Mouse (Mus musculus) midbrain, embryonic 10.5 days (tissue): ENCODE data around the gene Ubr2. TPM values are rescaled to one million over a fixed set of nuclear protein-coding genes. Genes with fewer than 3 reads are reported as not detected.

ENCODE experiments used
- DNase-seq: peaks from one replicate; pipeline ENCODE4 v3.0.0-alpha.2; 2017; ENCODE audit warnings: low spot score
- H3K27ac ChIP-seq: fragments of 300-500 bp; sonication (generic); replicated peaks from 2 replicates; pipeline ENCODE4 v1.5.1; 2016; ENCODE audit warnings: mild to moderate bottlenecking
- H3K27me3 ChIP-seq: fragments of 300-500 bp; sonication (generic); 2 replicates; pipeline ENCODE4 v1.6.1; 2016; ENCODE audit warnings: low read depth, mild to moderate bottlenecking; ENCODE audit not compliant: poor library complexity, severe bottlenecking
- H3K36me3 ChIP-seq: fragments of 300-500 bp; sonication (generic); 2 replicates; pipeline ENCODE4 v1.6.1; 2016; ENCODE audit warnings: mild to moderate bottlenecking, moderate library complexity
- H3K4me1 ChIP-seq: fragments of 300-500 bp; sonication (generic); 2 replicates; pipeline ENCODE4 v1.6.1; 2016
- H3K4me3 ChIP-seq: fragments of 300-500 bp; sonication (generic); 2 replicates; pipeline ENCODE4 v1.5.1; 2016; ENCODE audit warnings: mild to moderate bottlenecking, moderate library complexity
- H3K9me3 ChIP-seq: fragments of 300-500 bp; sonication (generic); replicated peaks from 2 replicates; pipeline ENCODE4 v1.6.1; 2016; ENCODE audit warnings: mild to moderate bottlenecking
- WGBS: fragments of 180-500 bp; shearing (Covaris S2); methylation state at CpG from one replicate; pipeline ENCODE4 v1.1.7; 2016; 5-methylcytosine and 5-hydroxymethylcytosine counted together
- polyA plus RNA-seq: library from polyadenylated mRNA; unstranded; fragments of >200 nt; fragmentation: Nextera tagmentation; extraction: Ambion mirVana; gene quantifications from 2 replicates; pipeline ENCODE4 v1.2.1, GENCODE M21; 2016

The Ubr2 gene
- polyA plus RNA-seq, 1 experiment from 2014 or later, result 15.5 TPM

GRCm38 (mm10) chr17:46903876-46904490 lies 106.4 kb downstream of the Ubr2 start:
- H3K4me3 ChIP-seq, result no peak overlapping the region

GRCm38 (mm10) chr17:46900941-46901340 lies 109.4 kb downstream of the Ubr2 start:
- peaks cover 8% of the 10 kb centered on the region for H3K4me1 ChIP-seq
- H3K27ac ChIP-seq, result no peak overlapping the region
- no peaks in the 10 kb centered on the region for H3K9me3 ChIP-seq
- no peak for DNase-seq
- H3K27me3 ChIP-seq, result no peaks in the 10 kb centered on the region
- no peak overlapping the region for H3K4me3 ChIP-seq
- WGBS, result 65% methylated on average over 2 of the region's 2 CpGs
- no peaks in the 10 kb centered on the region for H3K36me3 ChIP-seq

More at GRCm38 (mm10) chr17:46903876-46904490, 106.4 kb downstream of the Ubr2 start:
- Histone ChIP-seq H3K9me3 (no peaks in the 10 kb centered on the region), H3K36me3 (no peaks in the 10 kb centered on the region), H3K4me1 (peaks cover 4% of the 10 kb centered on the region), H3K27ac (0 out of 2 replicates have a peak overlapping the region, but pooled peaks have one; percentile 46), H3K27me3 (no peaks in the 10 kb centered on the region)
- peak; percentile 83 for DNase-seq
- WGBS, result 25% methylated on average over 19 of the region's 19 CpGs

- Histone ChIP-seq H3K27ac (no peak overlapping the region), H3K9me3 (no peaks in the 10 kb centered on the region), H3K27me3 (no peaks in the 10 kb centered on the region), H3K4me3 (no peak overlapping the region), H3K36me3 (peaks cover 18% of the 10 kb centered on the region), H3K4me1 (peaks cover 17% of the 10 kb centered on the region)
- DNase-seq, result no peak
- 52% methylated on average over 13 of the region's 13 CpGs for WGBS
These were observed 113.0 kb downstream of the Ubr2 start for GRCm38 (mm10) chr17:46897221-46897950.

GRCm38 (mm10) chr17:46895426-46895825 lies 114.9 kb downstream of the Ubr2 start:
- Histone ChIP-seq H3K36me3 (peaks cover 22% of the 10 kb centered on the region), H3K27ac (no peak overlapping the region), H3K4me3 (no peak overlapping the region), H3K4me1 (peaks cover 31% of the 10 kb centered on the region), H3K9me3 (no peaks in the 10 kb centered on the region), H3K27me3 (no peaks in the 10 kb centered on the region)
- 96% methylated on average over 9 of the region's 9 CpGs for WGBS
- DNase-seq, result no peak

- no peaks in the 10 kb centered on the region for H3K9me3 ChIP-seq
- 3% methylated on average over 64 of the region's 64 CpGs for WGBS
- H3K4me1 ChIP-seq, result peaks cover 42% of the 10 kb centered on the region
- peak overlapping the region; percentile 71 for H3K4me3 ChIP-seq
- peaks cover 22% of the 10 kb centered on the region for H3K36me3 ChIP-seq
- no peaks in the 10 kb centered on the region for H3K27me3 ChIP-seq
- peak overlapping the region; percentile 94 for H3K27ac ChIP-seq
- no peak for DNase-seq
These were observed 119.3 kb downstream of the Ubr2 start for GRCm38 (mm10) chr17:46890843-46891594.

GRCm38 (mm10) chr17:46890116-46890815 lies 120.1 kb downstream of the Ubr2 start, which contains the start of gene Tbcc:
Tbcc (plus strand) TSS chr17:46890684.
- peaks cover 47% of the 10 kb centered on the region for H3K4me1 ChIP-seq
- H3K36me3 ChIP-seq, result peaks cover 22% of the 10 kb centered on the region
- WGBS, result under 1% methylated on average over 40 of the region's 40 CpGs
- peak within 1 kb of the TSS; percentile 94 for H3K27ac ChIP-seq
- peak; percentile 99 for DNase-seq
- H3K9me3 ChIP-seq, result no peaks in the 10 kb centered on the region
- no peaks in the 10 kb centered on the region for H3K27me3 ChIP-seq
- peak within 1 kb of the TSS; percentile 71 for H3K4me3 ChIP-seq

- WGBS, result under 1% methylated on average over 44 of the region's 44 CpGs
These were observed 120.8 kb downstream of the Ubr2 start for GRCm38 (mm10) chr17:46889450-46890084.

GRCm38 (mm10) chr17:46888511-46889212 lies 121.7 kb downstream of the Ubr2 start:
- DNase-seq, result peak; percentile 31
- H3K9me3 ChIP-seq, result no peaks in the 10 kb centered on the region

More at GRCm38 (mm10) chr17:46889450-46890084, 120.8 kb downstream of the Ubr2 start:
- peak overlapping the region; percentile 90 for H3K27ac ChIP-seq
- H3K36me3 ChIP-seq, result peaks cover 22% of the 10 kb centered on the region
- peaks cover 47% of the 10 kb centered on the region for H3K4me1 ChIP-seq
- DNase-seq, result peak; percentile 71
- H3K4me3 ChIP-seq, result peak overlapping the region; percentile 71
- H3K9me3 ChIP-seq, result no peaks in the 10 kb centered on the region
- H3K27me3 ChIP-seq, result no peaks in the 10 kb centered on the region

GRCm38 (mm10) chr17:46885910-46886643 lies 124.3 kb downstream of the Ubr2 start:
- Histone ChIP-seq H3K36me3 (no peaks in the 10 kb centered on the region), H3K9me3 (no peaks in the 10 kb centered on the region), H3K27me3 (no peaks in the 10 kb centered on the region), H3K4me3 (no peak overlapping the region), H3K4me1 (peaks cover 22% of the 10 kb centered on the region), H3K27ac (0 out of 2 replicates have a peak overlapping the region, but pooled peaks have one; percentile 25)
- WGBS, result 61% methylated on average over 17 of the region's 17 CpGs
- DNase-seq, result no peak

More at GRCm38 (mm10) chr17:46888511-46889212, 121.7 kb downstream of the Ubr2 start:
- WGBS, result 38% methylated on average over 16 of the region's 16 CpGs
- no peaks in the 10 kb centered on the region for H3K27me3 ChIP-seq
- H3K27ac ChIP-seq, result peak overlapping the region; percentile 90; the same call in 1 of the 2 replicates
- H3K36me3 ChIP-seq, result peaks cover 18% of the 10 kb centered on the region
- H3K4me1 ChIP-seq, result peaks cover 44% of the 10 kb centered on the region
- peak overlapping the region; percentile 71 for H3K4me3 ChIP-seq

- H3K27me3 ChIP-seq, result no peaks in the 10 kb centered on the region
- no peaks in the 10 kb centered on the region for H3K36me3 ChIP-seq
- DNase-seq, result no peak
- H3K27ac ChIP-seq, result 0 out of 2 replicates have a peak overlapping the region, but pooled peaks have one; percentile 25
- H3K4me3 ChIP-seq, result no peak overlapping the region
- H3K4me1 ChIP-seq, result peaks cover 20% of the 10 kb centered on the region
- H3K9me3 ChIP-seq, result no peaks in the 10 kb centered on the region
- 88% methylated on average over 11 of the region's 11 CpGs for WGBS
These were observed 125.0 kb downstream of the Ubr2 start for GRCm38 (mm10) chr17:46885218-46885909.
